Mouse (Mus musculus) spleen, adult 18-20 months (tissue): ENCODE data around the gene Gpr6.

ENCODE experiments used
- DNase-seq, 2 experiments: peaks; one replicate each; pipeline ENCODE4 v3.0.0; 2022; ENCODE audit warnings: mixed read lengths in 2 of 2

Gene Gpr6

GRCm38 (mm10) chr10:41072116-41072515, at the start of gene Gpr6:
TSS of gene Gpr6 (minus strand) at chr10:41072285.
- no peak for DNase-seq

GRCm38 (mm10) chr10:41100060-41100459, 28.0 kb upstream of the Gpr6 start:
- DNase-seq: no peak

- DNase-seq: no peak
These were observed 26.1 kb upstream of the Gpr6 start for GRCm38 (mm10) chr10:41098137-41098536.

- no peak for DNase-seq
These were observed 16.8 kb upstream of the Gpr6 start for GRCm38 (mm10) chr10:41088852-41089251.

GRCm38 (mm10) chr10:41071696-41072095, 389 bp downstream of the Gpr6 start:
- no peak for DNase-seq

GRCm38 (mm10) chr10:41070693-41071651, 1.1 kb downstream of the Gpr6 start:
- no peak for DNase-seq

GRCm38 (mm10) chr10:41060250-41060831, 11.7 kb downstream of the Gpr6 start:
- no peak for DNase-seq

GRCm38 (mm10) chr10:41055581-41055980, 16.5 kb downstream of the Gpr6 start:
- DNase-seq: no peak

- DNase-seq: no peak
These were observed 18.1 kb downstream of the Gpr6 start for GRCm38 (mm10) chr10:41054005-41054404.

- no peak for DNase-seq
These were observed 29.8 kb downstream of the Gpr6 start for GRCm38 (mm10) chr10:41042272-41042671.

GRCm38 (mm10) chr10:41041478-41041877, 30.6 kb downstream of the Gpr6 start:
- DNase-seq: no peak

- no peak for DNase-seq
These were observed 31.5 kb downstream of the Gpr6 start for GRCm38 (mm10) chr10:41040530-41041085.

GRCm38 (mm10) chr10:41038476-41038875, 33.6 kb downstream of the Gpr6 start:
- DNase-seq: no peak

GRCm38 (mm10) chr10:41037722-41038121, 34.4 kb downstream of the Gpr6 start:
- no peak for DNase-seq

GRCm38 (mm10) chr10:41032811-41033210, 39.3 kb downstream of the Gpr6 start:
- no peak for DNase-seq

- no peak for DNase-seq
These were observed 47.2 kb downstream of the Gpr6 start for GRCm38 (mm10) chr10:41024860-41025259.

GRCm38 (mm10) chr10:41024406-41024805, 47.7 kb downstream of the Gpr6 start:
- DNase-seq: no peak

GRCm38 (mm10) chr10:41022226-41022625, 49.9 kb downstream of the Gpr6 start:
- no peak for DNase-seq
